ENCODE assay signal across 26 mouse cellular contexts in the genomic region with DNA sequence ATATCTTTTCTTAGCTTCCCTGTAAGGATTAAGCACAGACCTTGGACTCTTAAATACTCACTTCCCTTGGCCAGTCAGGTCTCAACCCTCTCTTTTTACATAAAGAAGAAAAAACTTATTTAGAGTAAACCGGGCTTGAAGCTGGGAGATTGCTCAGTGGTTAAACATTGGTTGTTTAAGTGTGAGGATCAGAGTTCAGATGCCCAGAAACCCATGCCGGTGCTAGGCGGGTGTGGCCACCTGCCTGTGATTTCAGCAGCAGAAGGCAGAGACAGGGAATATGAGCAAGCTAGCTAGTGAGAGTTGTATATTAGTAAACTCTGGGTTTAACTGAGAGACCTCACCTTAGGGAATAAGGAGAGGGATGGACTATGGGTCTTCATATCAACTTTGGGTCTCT.
DNase-seq lines count a peak whose midpoint lies in the region; ATAC-seq and TF ChIP-seq lines count a peak whose summit lies in the region.
"Had no signal": no experiment of that assay in that cellular context is flagged by ENCODE, and none has a peak within 500 bp of the region (broad histone marks: within the 10 kb centered on the region; RNA-seq: fewer than 3 reads in every experiment).

No protein-coding gene starts in this region.

- H3K27ac ChIP-seq in forebrain, embryonic 10.5 days, result peak overlapping the region; percentile 44; the same call in 1 of the 2 replicates
- no peak overlapping the region for H3K27ac ChIP-seq in forebrain, embryonic 14.5 days (ENCODE audit: low read depth, low read length)
- no peak overlapping the region for H3K27ac ChIP-seq in kidney, embryonic 14.5 days (ENCODE audit: low read depth, low read length)
- no peak overlapping the region for H3K27ac ChIP-seq in intestine, embryonic 15.5 days
- no peak overlapping the region for H3K27ac ChIP-seq in stomach, postnatal 0 days (replicated peaks)
- H3K27ac ChIP-seq in midbrain, embryonic 16.5 days (ENCODE audit: low read length), result no peak overlapping the region
- H3K27ac ChIP-seq: embryonic facial prominence, embryonic 13.5 days; forebrain, embryonic 13.5 days; gastrocnemius, adult 2 months; hindbrain, embryonic 12.5 days had no signal

- 92% methylated on average over 3 of the region's 3 CpGs for WGBS in forebrain, embryonic 10.5 days
- 90% methylated on average over 3 of the region's 3 CpGs for WGBS in forebrain, embryonic 14.5 days
- whole genome bisulfite sequencing in kidney, embryonic 14.5 days, result 78% methylated on average over 3 of the region's 3 CpGs
- 67% methylated on average over 3 of the region's 3 CpGs for WGBS in intestine, embryonic 15.5 days
- WGBS in stomach, postnatal 0 days, result 56% methylated on average over 3 of the region's 3 CpGs
- 86% methylated on average over 3 of the region's 3 CpGs for WGBS in midbrain, embryonic 16.5 days

- ATAC-seq in forebrain, embryonic 14.5 days, result no peak
- ATAC-seq in kidney, embryonic 14.5 days (ENCODE audit: low FRiP score, low TSS enrichment), result no peak
- peak; percentile 71 for ATAC-seq in intestine, embryonic 15.5 days
- 0 out of 2 replicates have a peak, but pooled peaks have one; percentile 24 for ATAC-seq in stomach, postnatal 0 days (ENCODE audit: low FRiP score, low TSS enrichment)
- no peak for ATAC-seq in midbrain, embryonic 16.5 days
- ATAC-seq: activated CD4-positive, CD25-positive, alpha-beta regulatory T cell, adult 4 months; forebrain, embryonic 13.5 days; forebrain, postnatal 0 days had no signal

- DNase-seq in forebrain, embryonic 10.5 days (ENCODE audit: extremely low spot score, low spot score), result no peak
- DNase-seq in forebrain, embryonic 14.5 days (ENCODE audit: low spot score), result no peak
- peak; percentile 52 for DNase-seq in kidney, postnatal 14 days
- DNase-seq in stomach, postnatal 0 days (ENCODE audit: low spot score), result peak; percentile 52
- no peak for DNase-seq in thymus, postnatal 10 days (ENCODE audit: low spot score in 2 of 2)
- DNase-seq: adrenal gland, adult 8-10 months; adrenal gland, postnatal 25 days; cerebellum, adult 11-12 months; cerebellum, adult 8-10 months; cerebellum, postnatal 10 days; cerebellum, postnatal 36 days; embryo, embryonic 11 days; forebrain, postnatal 0 days; gastrocnemius, adult 2 months; gastrocnemius, postnatal 14 days; heart, adult 11 months had no signal

- peaks cover 5% of the 10 kb centered on the region; the same call in 1 of the 2 replicates for H3K27me3 ChIP-seq in forebrain, embryonic 10.5 days (ENCODE audit: poor library complexity, severe bottlenecking)
- H3K27me3 ChIP-seq in forebrain, embryonic 14.5 days (replicated peaks; ENCODE audit: control insufficient read depth, insufficient read depth, low read length), result no peaks in the 10 kb centered on the region
- H3K27me3 ChIP-seq in kidney, embryonic 14.5 days (ENCODE audit: control insufficient read depth, insufficient read depth, low read length), result no peaks in the 10 kb centered on the region
- H3K27me3 ChIP-seq in intestine, embryonic 15.5 days (replicated peaks), result no peaks in the 10 kb centered on the region
- no peaks in the 10 kb centered on the region for H3K27me3 ChIP-seq in stomach, postnatal 0 days (ENCODE audit: control insufficient read depth, insufficient read depth, low read length)
- 0 out of 2 replicates have a peak, but pooled peaks cover 2% of the 10 kb centered on the region for H3K27me3 ChIP-seq in midbrain, embryonic 16.5 days (ENCODE audit: control insufficient read depth, insufficient read depth, low read depth, low read length)
- H3K27me3 ChIP-seq: forebrain, embryonic 13.5 days had no signal

- no peak overlapping the region for H3K9ac ChIP-seq in forebrain, embryonic 14.5 days (ENCODE audit: low read length)
- H3K9ac ChIP-seq in kidney, embryonic 14.5 days (ENCODE audit: low read depth, low read length), result no peak overlapping the region
- no peak overlapping the region for H3K9ac ChIP-seq in intestine, embryonic 15.5 days
- no peak overlapping the region for H3K9ac ChIP-seq in stomach, postnatal 0 days (ENCODE audit: low read length)
- H3K9ac ChIP-seq in midbrain, embryonic 16.5 days (ENCODE audit: low read depth, low read length), result no peak overlapping the region
- H3K9ac ChIP-seq: embryonic facial prominence, embryonic 13.5 days; forebrain, embryonic 13.5 days; forebrain, postnatal 0 days; hindbrain, embryonic 12.5 days had no signal

- H3K9me3 ChIP-seq in forebrain, embryonic 10.5 days, result no peaks in the 10 kb centered on the region
- no peaks in the 10 kb centered on the region for H3K9me3 ChIP-seq in forebrain, embryonic 14.5 days (replicated peaks; ENCODE audit: control insufficient read depth, low read length)
- no peaks in the 10 kb centered on the region for H3K9me3 ChIP-seq in kidney, embryonic 14.5 days (ENCODE audit: control insufficient read depth, low read length)
- H3K9me3 ChIP-seq in intestine, embryonic 15.5 days, result no peaks in the 10 kb centered on the region
- H3K9me3 ChIP-seq in stomach, postnatal 0 days (ENCODE audit: control insufficient read depth, low read length), result no peaks in the 10 kb centered on the region
- H3K9me3 ChIP-seq in midbrain, embryonic 16.5 days (replicated peaks; ENCODE audit: control insufficient read depth, low read length, poor library complexity, severe bottlenecking), result no peaks in the 10 kb centered on the region
- H3K9me3 ChIP-seq: embryonic facial prominence, embryonic 10.5 days; embryonic facial prominence, embryonic 13.5 days; forebrain, embryonic 13.5 days; hindbrain, embryonic 12.5 days had no signal

- TF ChIP-seq CTCF in stomach, postnatal 0 days (IDR thresholded peaks at IDR 0.05; ENCODE audit: low read depth), result no peak

- H3K4me1 ChIP-seq in forebrain, embryonic 10.5 days, result peaks cover 50% of the 10 kb centered on the region
- H3K4me1 ChIP-seq in forebrain, embryonic 14.5 days (ENCODE audit: control insufficient read depth, insufficient read depth, low read length), result peaks cover 15% of the 10 kb centered on the region
- peaks cover 26% of the 10 kb centered on the region for H3K4me1 ChIP-seq in kidney, embryonic 14.5 days (ENCODE audit: control insufficient read depth, insufficient read depth, low read length)
- peaks cover 28% of the 10 kb centered on the region for H3K4me1 ChIP-seq in intestine, embryonic 15.5 days (replicated peaks)
- H3K4me1 ChIP-seq in stomach, postnatal 0 days (replicated peaks; ENCODE audit: control insufficient read depth, insufficient read depth), result peaks cover 7% of the 10 kb centered on the region; the same call in 1 of the 2 replicates
- H3K4me1 ChIP-seq in midbrain, embryonic 16.5 days (ENCODE audit: control insufficient read depth, insufficient read depth, low read length), result peaks cover 9% of the 10 kb centered on the region

- TF ChIP-seq EP300 in stomach, postnatal 0 days (optimal IDR thresholded peaks at IDR 0.05), result no peak

- peaks cover 11% of the 10 kb centered on the region; the same call in 1 of the 2 replicates for H3K36me3 ChIP-seq in forebrain, embryonic 10.5 days (replicated peaks)
- H3K36me3 ChIP-seq in forebrain, embryonic 14.5 days (ENCODE audit: control insufficient read depth, insufficient read depth, low read length), result no peaks in the 10 kb centered on the region
- H3K36me3 ChIP-seq in kidney, embryonic 14.5 days (ENCODE audit: control insufficient read depth, insufficient read depth, low read length), result no peaks in the 10 kb centered on the region
- H3K36me3 ChIP-seq in intestine, embryonic 15.5 days, result no peaks in the 10 kb centered on the region
- H3K36me3 ChIP-seq in stomach, postnatal 0 days (ENCODE audit: control insufficient read depth, insufficient read depth, low read length), result no peaks in the 10 kb centered on the region
- H3K36me3 ChIP-seq in midbrain, embryonic 16.5 days (ENCODE audit: control insufficient read depth, insufficient read depth, low read length), result no peaks in the 10 kb centered on the region
- H3K36me3 ChIP-seq: embryonic facial prominence, embryonic 10.5 days; embryonic facial prominence, embryonic 13.5 days; hindbrain, embryonic 12.5 days had no signal

- H3K4me2 ChIP-seq in forebrain, embryonic 14.5 days (ENCODE audit: low read length), result no peak overlapping the region
- H3K4me2 ChIP-seq in kidney, embryonic 14.5 days (replicated peaks; ENCODE audit: low read depth, low read length), result no peak overlapping the region
- no peak overlapping the region for H3K4me2 ChIP-seq in intestine, embryonic 15.5 days (replicated peaks)
- H3K4me2 ChIP-seq in stomach, postnatal 0 days (replicated peaks; ENCODE audit: low read depth), result no peak overlapping the region
- no peak overlapping the region for H3K4me2 ChIP-seq in midbrain, embryonic 16.5 days (ENCODE audit: low read length)
- H3K4me2 ChIP-seq: embryonic facial prominence, embryonic 13.5 days; forebrain, embryonic 13.5 days; heart, embryonic 11.5 days; hindbrain, embryonic 12.5 days had no signal

- no peak overlapping the region for H3K4me3 ChIP-seq in forebrain, embryonic 10.5 days
- no peak overlapping the region for H3K4me3 ChIP-seq in forebrain, embryonic 14.5 days (ENCODE audit: low read depth, low read length)
- no peak overlapping the region for H3K4me3 ChIP-seq in kidney, embryonic 14.5 days (ENCODE audit: low read length)
- H3K4me3 ChIP-seq in intestine, embryonic 15.5 days (replicated peaks), result no peak overlapping the region
- H3K4me3 ChIP-seq in stomach, postnatal 0 days (ENCODE audit: low read depth, low read length), result no peak overlapping the region
- no peak overlapping the region for H3K4me3 ChIP-seq in midbrain, embryonic 16.5 days (ENCODE audit: low read depth, low read length)
- H3K4me3 ChIP-seq: embryonic facial prominence, embryonic 10.5 days; embryonic facial prominence, embryonic 13.5 days; erythroblast, embryonic 14.5 days; forebrain, embryonic 13.5 days; gastrocnemius, adult 2 months; hindbrain, embryonic 12.5 days had no signal

Comparison
In these comparisons a context has a peak if more than half of its experiments do, and no peak if none do; other contexts are left out.
1. DNase-seq: peak in kidney, postnatal 14 days (single experiment) and stomach, postnatal 0 days (single experiment); none in forebrain, embryonic 10.5 days (single experiment), forebrain, embryonic 14.5 days (single experiment) and thymus, postnatal 10 days (0 of 2).
2. ATAC-seq: peak in intestine, embryonic 15.5 days (single experiment) and stomach, postnatal 0 days (single experiment); none in forebrain, embryonic 14.5 days (single experiment), kidney, embryonic 14.5 days (single experiment) and midbrain, embryonic 16.5 days (single experiment).